9 mouse cellular contexts compared by ENCODE assay signal in the genomic region with DNA sequence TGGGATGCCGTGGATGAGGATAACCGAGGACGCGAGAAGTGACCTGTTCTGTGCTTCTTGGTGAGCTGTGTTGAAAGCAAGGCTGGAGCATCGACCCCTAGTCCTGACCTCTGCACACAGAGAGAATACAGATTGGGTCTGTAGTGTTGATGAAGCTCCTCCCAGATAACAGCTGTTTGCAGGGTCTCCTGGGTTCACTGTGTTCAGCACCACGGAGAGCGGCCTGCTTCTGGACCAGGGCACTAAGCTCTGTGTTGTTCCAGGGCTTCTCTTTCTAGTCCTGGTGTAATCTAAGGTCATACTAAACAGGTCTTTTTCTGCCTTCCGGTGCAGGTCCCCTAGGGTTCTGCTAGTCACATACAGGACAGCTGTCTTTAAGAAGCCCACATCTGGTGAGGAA. TPM values are rescaled to one million over a fixed set of nuclear protein-coding genes. Genes with fewer than 3 reads are reported as not detected.
DNase-seq lines count a peak whose midpoint lies in the region.
"Had no signal": no experiment of that assay in that cellular context is flagged by ENCODE, and none has a peak within 500 bp of the region (broad histone marks: within the 10 kb centered on the region; RNA-seq: fewer than 3 reads in every experiment).

No protein-coding gene starts in this region.

- DNase-seq in heart, postnatal 4 days = peak; percentile 73
- DNase-seq in heart, adult 8-10 months (ENCODE audit: low spot score) = no peak
- peak; percentile 66 for DNase-seq in retina, postnatal 1 day
- no peak for DNase-seq in retina, embryonic 14.5 days (ENCODE audit: low spot score)
- peak; percentile 79 for DNase-seq in embryo, embryonic 11 days
- peak; percentile 20 for DNase-seq in testis, postnatal 14 days (ENCODE audit: low spot score)
- DNase-seq in cerebellum, adult 11-12 months = no peak
- no peak for DNase-seq in cerebellum, adult 9-11 months
- DNase-seq: cerebellum, postnatal 10 days had no signal

RNA-seq across cellular contexts. Expression of gene Grik3, which starts 12.4 kb away (rescaled TPM):
- total RNA-seq in heart, postnatal 4 days (2021) = under 1 TPM; 0.31 to 0.36 TPM
- under 1 TPM; 0.20 to 0.47 (median 0.31) TPM for total RNA-seq in heart, adult 8-10 months (2022)

Comparison
In these comparisons a context has a peak if more than half of its experiments do, and no peak if none do; other contexts are left out.
1. DNase-seq: peak in heart, postnatal 4 days (single experiment), retina, postnatal 1 day (single experiment), embryo, embryonic 11 days (single experiment) and testis, postnatal 14 days (single experiment); none in heart, adult 8-10 months (single experiment), retina, embryonic 14.5 days (single experiment), cerebellum, adult 11-12 months (single experiment) and cerebellum, adult 9-11 months (single experiment).